Mouse (Mus musculus): ENCODE data around the gene Rad51d. TPM values are rescaled to one million over a fixed set of nuclear protein-coding genes. Genes with fewer than 3 reads are reported as not detected.

Gene Rad51d
- polyA plus RNA-seq, 1 experiment from 2014 or later = 13.9 TPM

- H3K4me2 ChIP-seq (ENCODE audit: low read depth, low read length) = no peak overlapping the region
- H3K4me1 ChIP-seq (ENCODE audit: control insufficient read depth, insufficient read depth, low read length) = no peaks in the 10 kb centered on the region
- WGBS = 86% methylated on average over 5 of the region's 5 CpGs
- no peak overlapping the region for H3K9ac ChIP-seq (ENCODE audit: low read depth, low read length)
- H3K4me3 ChIP-seq (ENCODE audit: low read length) = no peak overlapping the region
- peaks cover 9% of the 10 kb centered on the region for H3K36me3 ChIP-seq (ENCODE audit: control insufficient read depth, insufficient read depth, low read length)
- ATAC-seq = no peak
- H3K27ac ChIP-seq (ENCODE audit: low read length) = no peak overlapping the region
- no peaks in the 10 kb centered on the region for H3K9me3 ChIP-seq (ENCODE audit: control insufficient read depth, low read length)
- H3K27me3 ChIP-seq (replicated peaks; ENCODE audit: control insufficient read depth, insufficient read depth, low read length) = no peaks in the 10 kb centered on the region
Observed at GRCm38 (mm10) chr11:82875631-82876030, 14.8 kb downstream of the Rad51d start.

GRCm38 (mm10) chr11:82874924-82875323 lies 15.5 kb downstream of the Rad51d start:
- Histone ChIP-seq H3K9ac (ENCODE audit: low read depth, low read length) (no peak overlapping the region), H3K27me3 (replicated peaks; ENCODE audit: control insufficient read depth, insufficient read depth, low read length) (no peaks in the 10 kb centered on the region), H3K36me3 (ENCODE audit: control insufficient read depth, insufficient read depth, low read length) (peaks cover 9% of the 10 kb centered on the region), H3K4me3 (ENCODE audit: low read length) (no peak overlapping the region), H3K9me3 (ENCODE audit: control insufficient read depth, low read length) (no peaks in the 10 kb centered on the region), H3K4me1 (ENCODE audit: control insufficient read depth, insufficient read depth, low read length) (no peaks in the 10 kb centered on the region), H3K27ac (ENCODE audit: low read length) (no peak overlapping the region), H3K4me2 (ENCODE audit: low read depth, low read length) (no peak overlapping the region)
- no peak for ATAC-seq
- WGBS = 43% methylated on average over 5 of the region's 5 CpGs

GRCm38 (mm10) chr11:82871031-82871446 lies 19.4 kb downstream of the Rad51d start, which contains the start of gene Rffl:
Gene Rffl, minus strand, starts transcription at chr11:82871210.
- peak; percentile 98 for ATAC-seq
- peak within 1 kb of the TSS; percentile 59 for H3K4me2 ChIP-seq (ENCODE audit: low read depth, low read length)
- H3K27me3 ChIP-seq (replicated peaks; ENCODE audit: control insufficient read depth, insufficient read depth, low read length) = no peaks in the 10 kb centered on the region
- peak within 1 kb of the TSS; percentile 82 for H3K27ac ChIP-seq (ENCODE audit: low read length)
- H3K9ac ChIP-seq (ENCODE audit: low read depth, low read length) = peak within 1 kb of the TSS; percentile 87
- H3K4me3 ChIP-seq (ENCODE audit: low read length) = peak within 1 kb of the TSS; percentile 87
- no peaks in the 10 kb centered on the region for H3K9me3 ChIP-seq (ENCODE audit: control insufficient read depth, low read length)
- 0% methylated on average over 33 of the region's 43 CpGs for WGBS
- no peaks in the 10 kb centered on the region for H3K36me3 ChIP-seq (ENCODE audit: control insufficient read depth, insufficient read depth, low read length)
- no peaks in the 10 kb centered on the region for H3K4me1 ChIP-seq (ENCODE audit: control insufficient read depth, insufficient read depth, low read length)

- peak overlapping the region; percentile 59 for H3K4me2 ChIP-seq (ENCODE audit: low read depth, low read length)
- WGBS = 2% methylated on average over 36 of the region's 36 CpGs
- peak overlapping the region; percentile 87 for H3K4me3 ChIP-seq (ENCODE audit: low read length)
- peak overlapping the region; percentile 87 for H3K9ac ChIP-seq (ENCODE audit: low read depth, low read length)
- H3K9me3 ChIP-seq (ENCODE audit: control insufficient read depth, low read length) = no peaks in the 10 kb centered on the region
- no peaks in the 10 kb centered on the region for H3K4me1 ChIP-seq (ENCODE audit: control insufficient read depth, insufficient read depth, low read length)
- peak; percentile 83 for ATAC-seq
- no peaks in the 10 kb centered on the region for H3K36me3 ChIP-seq (ENCODE audit: control insufficient read depth, insufficient read depth, low read length)
- no peaks in the 10 kb centered on the region for H3K27me3 ChIP-seq (replicated peaks; ENCODE audit: control insufficient read depth, insufficient read depth, low read length)
- peak overlapping the region; percentile 82 for H3K27ac ChIP-seq (ENCODE audit: low read length)
Observed at GRCm38 (mm10) chr11:82870173-82871030, 20.0 kb downstream of the Rad51d start.

- H3K9me3 ChIP-seq (ENCODE audit: control insufficient read depth, low read length) = no peaks in the 10 kb centered on the region
- no peaks in the 10 kb centered on the region for H3K4me1 ChIP-seq (ENCODE audit: control insufficient read depth, insufficient read depth, low read length)
- H3K36me3 ChIP-seq (ENCODE audit: control insufficient read depth, insufficient read depth, low read length) = no peaks in the 10 kb centered on the region
- ATAC-seq = no peak
- no peaks in the 10 kb centered on the region for H3K27me3 ChIP-seq (replicated peaks; ENCODE audit: control insufficient read depth, insufficient read depth, low read length)
- peak overlapping the region; percentile 87 for H3K4me3 ChIP-seq (ENCODE audit: low read length)
- peak overlapping the region; percentile 59 for H3K4me2 ChIP-seq (ENCODE audit: low read depth, low read length)
- H3K27ac ChIP-seq (ENCODE audit: low read length) = peak overlapping the region; percentile 82
- 59% methylated on average over 9 of the region's 9 CpGs for WGBS
- H3K9ac ChIP-seq (ENCODE audit: low read depth, low read length) = peak overlapping the region; percentile 87
Observed at GRCm38 (mm10) chr11:82869506-82870172, 20.8 kb downstream of the Rad51d start.

- Histone ChIP-seq H3K4me2 (ENCODE audit: low read depth, low read length) (no peak overlapping the region), H3K27me3 (replicated peaks; ENCODE audit: control insufficient read depth, insufficient read depth, low read length) (no peaks in the 10 kb centered on the region), H3K9me3 (ENCODE audit: control insufficient read depth, low read length) (no peaks in the 10 kb centered on the region), H3K36me3 (ENCODE audit: control insufficient read depth, insufficient read depth, low read length) (no peaks in the 10 kb centered on the region), H3K4me1 (ENCODE audit: control insufficient read depth, insufficient read depth, low read length) (no peaks in the 10 kb centered on the region), H3K4me3 (ENCODE audit: low read length) (no peak overlapping the region), H3K9ac (ENCODE audit: low read depth, low read length) (no peak overlapping the region), H3K27ac (ENCODE audit: low read length) (no peak overlapping the region)
- 88% methylated on average over 5 of the region's 5 CpGs for WGBS
- ATAC-seq = no peak
Observed at GRCm38 (mm10) chr11:82867956-82868355, 22.5 kb downstream of the Rad51d start.

GRCm38 (mm10) chr11:82866850-82867564 lies 23.4 kb downstream of the Rad51d start:
- 37% methylated on average over 7 of the region's 7 CpGs for WGBS
- H3K4me1 ChIP-seq (ENCODE audit: control insufficient read depth, insufficient read depth, low read length) = no peaks in the 10 kb centered on the region
- H3K9me3 ChIP-seq (ENCODE audit: control insufficient read depth, low read length) = no peaks in the 10 kb centered on the region
- no peaks in the 10 kb centered on the region for H3K27me3 ChIP-seq (replicated peaks; ENCODE audit: control insufficient read depth, insufficient read depth, low read length)
- no peak overlapping the region for H3K4me3 ChIP-seq (ENCODE audit: low read length)
- H3K9ac ChIP-seq (ENCODE audit: low read depth, low read length) = no peak overlapping the region
- ATAC-seq = no peak
- H3K4me2 ChIP-seq (ENCODE audit: low read depth, low read length) = no peak overlapping the region
- no peaks in the 10 kb centered on the region for H3K36me3 ChIP-seq (ENCODE audit: control insufficient read depth, insufficient read depth, low read length)
- no peak overlapping the region for H3K27ac ChIP-seq (ENCODE audit: low read length)

- no peak overlapping the region for H3K27ac ChIP-seq (ENCODE audit: low read length)
- H3K4me3 ChIP-seq (ENCODE audit: low read length) = no peak overlapping the region
- ATAC-seq = no peak
- H3K4me1 ChIP-seq (ENCODE audit: control insufficient read depth, insufficient read depth, low read length) = no peaks in the 10 kb centered on the region
- WGBS = 83% methylated on average over 10 of the region's 10 CpGs
- H3K36me3 ChIP-seq (ENCODE audit: control insufficient read depth, insufficient read depth, low read length) = no peaks in the 10 kb centered on the region
- H3K9me3 ChIP-seq (ENCODE audit: control insufficient read depth, low read length) = no peaks in the 10 kb centered on the region
- no peaks in the 10 kb centered on the region for H3K27me3 ChIP-seq (replicated peaks; ENCODE audit: control insufficient read depth, insufficient read depth, low read length)
- H3K4me2 ChIP-seq (ENCODE audit: low read depth, low read length) = no peak overlapping the region
- no peak overlapping the region for H3K9ac ChIP-seq (ENCODE audit: low read depth, low read length)
Observed at GRCm38 (mm10) chr11:82865957-82866356, 24.5 kb downstream of the Rad51d start.

- Histone ChIP-seq H3K36me3 (ENCODE audit: control insufficient read depth, insufficient read depth, low read length) (no peaks in the 10 kb centered on the region), H3K27me3 (replicated peaks; ENCODE audit: control insufficient read depth, insufficient read depth, low read length) (no peaks in the 10 kb centered on the region), H3K4me3 (ENCODE audit: low read length) (no peak overlapping the region), H3K9ac (ENCODE audit: low read depth, low read length) (no peak overlapping the region), H3K4me2 (ENCODE audit: low read depth, low read length) (no peak overlapping the region), H3K9me3 (ENCODE audit: control insufficient read depth, low read length) (no peaks in the 10 kb centered on the region), H3K4me1 (ENCODE audit: control insufficient read depth, insufficient read depth, low read length) (no peaks in the 10 kb centered on the region), H3K27ac (ENCODE audit: low read length) (no peak overlapping the region)
- WGBS = 51% methylated on average over 4 of the region's 4 CpGs
- peak; percentile 83 for ATAC-seq
Observed at GRCm38 (mm10) chr11:82863488-82863931, 26.9 kb downstream of the Rad51d start.

All from intestine, embryonic 16.5 days (tissue).